Mouse (Mus musculus) cerebellum, adult 11-12 months (tissue): ENCODE results near the gene Mrpl14.

Experiments used
- DNase-seq: peaks from one replicate; pipeline ENCODE4 v3.0.0; 2022

Mrpl14 gene

DNA sequence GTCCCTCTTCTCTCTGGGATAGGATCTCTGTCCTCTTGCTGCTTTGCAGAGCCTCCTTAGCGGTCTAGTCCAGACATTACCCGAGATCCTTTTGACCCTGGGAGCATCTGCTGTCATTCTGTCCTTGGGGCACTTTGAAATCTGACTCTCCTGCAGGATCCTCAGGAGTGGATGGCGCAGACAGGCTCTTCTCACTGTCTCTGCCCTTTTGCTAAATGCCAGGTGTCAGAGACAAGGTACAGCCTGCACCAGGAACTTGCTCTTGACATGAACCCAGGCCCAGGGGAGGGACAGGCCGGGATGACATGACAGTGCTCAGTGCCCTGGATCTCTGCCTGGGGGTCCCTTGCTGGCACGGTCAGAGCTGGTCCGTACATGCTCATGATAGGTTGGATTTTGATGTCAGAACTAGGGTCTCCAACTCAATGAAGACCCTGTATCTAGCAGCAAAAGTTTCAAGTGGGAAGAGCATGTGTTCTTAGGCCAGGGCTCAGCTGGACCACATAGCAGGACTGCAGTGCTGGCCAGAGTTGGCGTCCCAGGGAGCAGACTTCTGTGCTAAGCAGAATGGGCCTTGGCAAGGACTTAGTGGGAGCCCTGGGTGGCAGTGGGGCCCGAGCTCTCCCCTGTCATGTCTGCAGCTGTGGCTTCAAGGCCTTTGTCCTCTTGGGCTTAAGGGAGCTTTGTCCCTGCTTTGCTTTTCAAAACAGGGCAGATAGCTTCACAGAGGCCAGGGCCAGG is 42.0 kb downstream of the Mrpl14 start:
- no peak for DNase-seq

DNA sequence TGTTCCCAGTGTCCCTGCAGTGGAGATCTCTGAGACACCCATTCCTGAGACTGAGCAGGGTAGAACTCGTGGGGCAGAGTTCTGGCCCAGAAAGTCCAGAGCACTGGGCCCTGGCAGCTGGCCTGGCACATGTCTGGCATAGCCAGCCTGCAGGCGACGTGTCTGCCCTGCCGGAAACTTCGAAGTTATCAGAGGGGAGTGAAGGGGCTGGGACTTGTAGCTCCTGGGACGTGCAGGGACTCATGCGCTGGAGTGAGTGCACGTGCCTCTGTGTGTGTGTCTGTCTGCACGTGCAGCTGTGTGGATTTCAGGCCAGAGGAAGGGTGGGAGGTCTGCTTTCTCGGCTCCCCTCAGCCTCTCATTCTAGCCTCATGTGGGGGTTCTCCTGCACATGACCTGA is 43.3 kb downstream of the Mrpl14 start:
- DNase-seq = no peak

DNA sequence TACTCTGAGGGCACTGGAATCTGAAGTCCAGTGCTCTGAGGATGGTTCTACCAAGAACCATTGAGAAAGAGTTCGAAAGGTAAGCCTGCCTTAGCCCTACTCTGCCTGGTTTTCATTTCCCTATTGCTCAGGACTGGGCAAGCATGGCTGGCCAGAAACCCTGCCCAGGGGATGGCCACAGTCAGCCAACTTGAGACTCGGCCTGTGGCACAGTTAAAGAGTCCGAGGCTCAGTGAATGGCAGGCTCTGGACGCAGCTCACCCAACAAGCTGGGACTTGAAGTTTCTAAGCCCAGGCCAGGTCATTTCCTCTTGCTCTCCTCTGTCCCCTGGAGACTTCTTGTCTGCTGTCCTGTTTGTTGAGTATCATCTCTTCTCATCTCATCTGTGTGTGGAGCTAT is 44.6 kb downstream of the Mrpl14 start:
- no peak for DNase-seq

GRCm38 (mm10) chr17:45731172-45731864 is 45.2 kb downstream of the Mrpl14 start:
- peak; percentile 83 for DNase-seq

DNA sequence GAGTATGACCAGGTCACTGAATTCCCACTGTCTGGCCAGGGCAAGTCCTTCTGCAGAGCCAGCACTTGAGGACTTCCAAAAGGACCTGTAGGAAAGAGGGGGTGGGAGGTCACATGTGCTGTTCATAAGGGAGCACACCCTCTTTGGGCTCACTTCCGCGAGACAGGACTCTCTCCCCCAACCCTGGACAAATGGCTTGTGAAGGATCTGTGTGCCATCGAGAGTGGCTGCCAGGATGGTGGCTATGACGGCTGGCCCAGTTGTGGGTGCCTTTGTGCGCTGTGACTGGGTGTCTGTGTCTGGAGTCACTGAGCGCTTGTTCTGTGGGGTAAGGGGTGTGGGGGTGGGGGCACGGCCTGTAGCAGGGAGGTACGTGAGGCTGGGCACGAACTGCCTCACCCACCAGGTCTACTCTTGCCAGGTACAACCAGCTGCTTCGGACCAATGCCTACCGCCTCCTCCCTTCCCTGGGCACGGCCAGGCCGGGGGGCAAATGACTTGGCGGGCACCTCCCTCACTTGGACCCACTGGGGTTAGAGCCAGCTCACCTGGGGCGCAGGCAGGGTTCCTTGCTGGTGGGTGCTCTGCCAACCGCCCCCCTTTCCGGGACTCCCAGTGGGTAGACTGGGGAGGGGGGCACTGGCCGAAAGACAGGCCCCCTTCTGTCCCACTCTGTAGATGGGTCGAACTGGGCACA is 47.1 kb downstream of the Mrpl14 start:
- peak; percentile 58 for DNase-seq

DNA sequence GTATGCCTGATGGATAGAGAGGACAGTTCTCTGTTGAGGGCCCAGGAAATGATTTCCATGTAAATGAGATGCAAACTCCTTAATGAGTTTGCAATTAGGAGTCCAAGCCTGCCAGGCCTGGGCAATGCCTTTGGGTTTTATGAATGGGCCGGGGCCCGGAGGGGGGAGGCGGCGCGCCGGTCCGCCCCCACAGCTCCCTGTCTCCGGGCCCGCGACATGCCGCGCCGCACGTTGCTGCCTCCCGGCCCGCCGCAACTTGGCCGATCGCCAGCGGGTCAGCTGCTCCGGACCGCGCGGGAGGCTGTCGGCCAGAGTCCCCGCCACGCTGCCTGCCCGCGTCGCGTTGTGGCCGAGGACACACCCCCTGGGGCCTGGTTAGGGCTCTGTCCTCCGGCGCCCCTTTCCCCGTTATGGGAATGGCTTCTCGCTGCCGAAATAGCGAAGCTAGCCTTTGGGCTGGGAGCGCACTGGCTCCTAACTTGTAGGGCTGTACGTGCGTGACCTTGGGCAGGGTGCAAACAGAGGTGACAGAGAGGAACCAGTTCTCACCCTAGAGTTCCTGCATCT is 47.7 kb downstream of the Mrpl14 start, which contains the start of gene 1600014C23Rik:
Gene 1600014C23Rik, minus strand, starts transcription at position 110 of the 567 bp plus-strand sequence.
- DNase-seq = peak; percentile 80

GRCm38 (mm10) chr17:45734333-45734732 is 48.2 kb downstream of the Mrpl14 start:
- DNase-seq = no peak

- peak; percentile 64 for DNase-seq
Observed at GRCm38 (mm10) chr17:45734881-45735280, 48.8 kb downstream of the Mrpl14 start.

GRCm38 (mm10) chr17:45735382-45736310 is 49.5 kb downstream of the Mrpl14 start:
- DNase-seq = peak; percentile 84

DNA sequence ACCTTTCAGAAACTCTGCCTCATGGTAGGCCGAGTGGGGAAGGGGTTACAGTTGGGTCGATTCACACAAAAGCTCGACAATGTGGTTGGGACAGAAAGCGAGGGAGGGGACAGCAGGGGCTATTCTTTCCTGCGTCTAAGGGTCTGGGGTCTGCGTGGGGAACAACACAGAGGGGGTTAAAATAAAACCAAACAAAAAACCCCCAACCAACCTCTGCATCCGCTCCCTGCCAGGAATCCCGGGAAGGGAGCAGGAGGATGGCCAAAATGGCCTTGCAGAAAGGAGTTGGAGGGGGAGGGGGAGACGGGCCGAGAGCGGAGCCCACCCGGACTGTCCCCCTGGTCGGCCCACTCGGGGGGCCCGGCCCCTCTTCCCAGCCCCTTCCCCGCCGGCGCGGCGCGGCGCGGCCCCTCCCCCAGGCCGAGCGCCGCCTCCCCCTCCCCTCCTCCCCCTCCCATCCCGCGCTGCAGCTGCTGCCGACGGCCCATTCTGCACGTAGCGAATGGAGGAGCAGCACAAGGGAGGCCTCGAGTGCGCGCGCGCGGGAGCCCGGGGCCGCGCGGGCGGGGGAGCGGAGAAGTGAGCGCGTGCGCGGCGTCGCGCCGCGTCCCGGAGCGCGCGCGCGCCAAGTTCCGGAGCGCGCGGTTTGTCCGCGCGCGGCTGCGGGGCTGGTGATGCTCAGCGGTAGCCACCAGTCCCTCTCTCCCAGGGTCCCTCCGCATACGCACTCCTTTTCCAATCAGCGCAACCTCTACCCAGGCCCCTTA is 50.4 kb downstream of the Mrpl14 start:
- peak; percentile 93 for DNase-seq

DNA sequence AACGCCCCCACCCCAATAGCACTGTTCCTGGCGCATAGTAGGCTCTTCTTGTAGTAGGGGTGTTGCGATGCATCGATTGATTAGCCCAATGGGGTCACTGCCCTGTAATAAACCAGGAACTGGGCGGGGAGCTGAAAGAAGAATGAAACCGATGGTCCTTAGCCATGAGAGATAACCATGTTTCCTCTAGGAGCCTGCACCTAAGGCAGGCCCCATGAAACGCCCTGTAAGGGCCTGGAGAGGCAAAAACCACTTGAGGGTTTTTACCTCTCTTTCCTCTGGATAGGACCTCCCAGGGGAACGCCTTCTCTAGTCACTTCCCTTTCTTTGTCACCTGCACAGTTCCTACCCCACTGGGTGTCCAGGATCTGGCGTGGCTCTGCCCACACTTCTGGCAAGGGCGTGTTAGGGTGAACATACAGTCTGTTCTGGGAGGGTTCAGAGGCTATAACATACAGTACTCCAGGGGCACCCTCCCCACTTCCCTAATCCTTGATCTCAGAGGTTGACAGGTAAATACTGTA is 51.0 kb downstream of the Mrpl14 start:
- DNase-seq = peak; percentile 58

DNA sequence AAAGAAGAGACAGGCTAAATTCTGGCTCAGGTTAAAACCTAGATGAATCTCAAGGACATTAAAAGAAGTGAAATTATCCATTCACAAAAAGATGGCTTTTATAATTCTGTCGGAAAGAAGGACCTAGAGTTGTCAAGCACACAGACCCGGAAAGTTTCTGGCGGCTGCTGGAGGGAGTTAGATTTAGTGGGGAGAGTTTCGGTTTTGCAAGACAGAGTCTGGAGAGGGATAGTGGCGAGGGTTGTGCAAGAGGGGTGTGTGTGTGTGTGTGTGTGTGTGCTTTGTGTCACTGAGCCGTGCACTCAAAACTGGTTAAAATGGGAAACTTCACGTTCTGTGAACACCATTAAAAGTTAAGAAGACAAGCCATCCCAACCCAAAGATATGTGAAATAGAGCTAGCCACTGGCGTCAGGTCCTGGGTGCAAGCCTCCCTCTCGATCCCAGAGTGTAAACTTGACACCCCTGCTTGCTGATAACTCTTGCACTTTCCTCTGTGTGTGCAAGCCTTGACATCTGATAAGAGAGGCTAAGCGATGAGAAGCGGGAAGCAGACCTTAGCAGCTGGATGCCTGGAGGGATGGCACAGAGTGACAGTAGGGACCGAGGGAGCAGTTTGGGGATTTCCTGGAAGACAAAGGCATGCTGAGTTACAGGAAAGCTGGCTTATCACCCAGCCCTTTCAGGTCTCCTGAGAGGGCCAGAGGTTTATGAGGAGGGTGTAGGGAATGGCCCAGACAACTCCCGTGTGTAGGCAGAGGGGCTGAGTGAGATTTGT is 56.4 kb downstream of the Mrpl14 start:
- no peak for DNase-seq

DNA sequence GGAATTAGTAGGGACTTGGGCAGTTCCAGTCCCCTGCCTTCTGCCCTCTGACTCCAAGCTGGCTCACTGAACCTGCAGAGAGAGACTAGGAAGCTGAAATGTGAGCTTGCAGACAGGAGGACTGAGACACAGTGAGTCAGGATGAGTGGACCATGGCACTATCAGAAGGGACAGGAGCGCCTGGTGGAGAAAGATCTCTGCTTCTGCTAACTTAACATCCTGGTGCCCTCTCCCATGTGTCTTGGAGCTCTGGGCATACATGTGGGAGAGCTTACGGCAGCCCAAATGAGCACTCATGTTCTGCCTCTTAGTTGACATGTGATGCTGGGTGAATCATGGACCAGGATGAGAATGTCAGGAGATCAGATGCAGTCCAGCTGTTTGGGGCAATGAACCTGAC is 59.5 kb downstream of the Mrpl14 start:
- no peak for DNase-seq

DNA sequence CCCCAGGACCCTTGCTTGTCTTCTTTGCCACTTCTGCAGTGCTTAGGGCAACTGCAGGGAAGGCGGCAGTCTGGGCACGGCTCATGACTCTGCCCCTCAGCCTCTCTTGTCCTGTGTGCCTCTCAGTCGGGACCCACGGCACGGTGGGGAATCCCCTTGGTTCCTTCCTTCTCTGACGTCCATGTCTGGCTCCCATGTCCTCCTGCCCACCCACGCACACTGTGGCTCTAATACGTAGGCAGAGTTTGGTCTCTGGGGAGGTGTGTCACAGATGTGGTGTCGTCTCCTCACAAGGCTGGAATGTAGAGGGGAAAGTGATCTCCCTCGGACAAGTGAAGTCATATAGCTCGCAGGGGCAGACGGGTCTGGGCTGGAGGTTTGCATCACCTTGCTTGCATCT is 60.6 kb downstream of the Mrpl14 start:
- no peak for DNase-seq

GRCm38 (mm10) chr17:45747293-45747692 is 61.2 kb downstream of the Mrpl14 start:
- DNase-seq = no peak
